26 mouse cellular contexts compared by ENCODE assay signal in genomic region chr4:101516434-101517168, GRCm38 (mm10). TPM values are rescaled to one million over a fixed set of nuclear protein-coding genes. Genes with fewer than 3 reads are reported as not detected.
DNase-seq lines count a peak whose midpoint lies in the region; TF ChIP-seq lines count a peak whose summit lies in the region.
"Had no signal": no experiment of that assay in that cellular context is flagged by ENCODE, and none has a peak within 500 bp of the region (broad histone marks: within the 10 kb centered on the region; RNA-seq: fewer than 3 reads in every experiment).

No protein-coding gene starts in this region.

- H3K9ac ChIP-seq in MEL (ENCODE audit: control insufficient read depth, low read depth, low read length, poor library complexity, severe bottlenecking): peak overlapping the region; percentile 65
- H3K9ac ChIP-seq: embryonic facial prominence, embryonic 12.5 days; hindbrain, embryonic 12.5 days; kidney, embryonic 15.5 days; limb, embryonic 13.5 days; liver, embryonic 13.5 days; midbrain, embryonic 13.5 days had no signal

- peak; percentile 38 for DNase-seq in left cerebral cortex, adult 11 months (ENCODE audit: low spot score)
- no peak for DNase-seq in left cerebral cortex, postnatal 4 days
- DNase-seq in 416B (ENCODE audit: low read depth): peak; percentile 10
- peak; percentile 90 for DNase-seq in MEL (ENCODE audit: low read depth, low spot score)
- no peak for DNase-seq in gastrocnemius, postnatal 14 days
- no peak for DNase-seq in thymus, adult 18-20 months
- DNase-seq: adrenal gland, postnatal 36 days; cerebellum, adult 11 months; cerebellum, postnatal 14 days; gastrocnemius, postnatal 25 days; heart, adult 2 months; kidney, adult 11 months; kidney, postnatal 36 days; liver, embryonic 13.5 days; lung, adult 2 months; retina, postnatal 1 day; spleen, adult 18-20 months; thymus, postnatal 36 days had no signal

- peak; percentile 76 to 82 for TF ChIP-seq EP300 in MEL (IDR thresholded peaks at IDR 0.05; ENCODE audit: low read depth in 1 of 2, low read length in 2 of 2)

- no peak for TF ChIP-seq POLR2A in MEL (IDR thresholded peaks at IDR 0.05; ENCODE audit: control insufficient read depth in 1 of 2, insufficient read depth in 1 of 2, low read depth in 1 of 2, low read length in 2 of 2, poor library complexity in 1 of 2)
- no peak for TF ChIP-seq POLR2A in myocyte (IDR thresholded peaks at IDR 0.05; ENCODE audit: insufficient read length, low read depth)

- H3K27ac ChIP-seq in MEL (ENCODE audit: control insufficient read depth, low read depth, low read length): peak overlapping the region; percentile 84
- H3K27ac ChIP-seq: embryonic facial prominence, embryonic 12.5 days; heart, adult 2 months; hindbrain, embryonic 12.5 days; kidney, embryonic 15.5 days; limb, embryonic 13.5 days; liver, embryonic 13.5 days; midbrain, embryonic 13.5 days had no signal

- peaks cover 5 to 13% of the 10 kb centered on the region in 2 experiments; a peak in 3 of 4 replicates for H3K4me1 ChIP-seq in MEL (ENCODE audit: control insufficient read depth in 1 of 2, insufficient read depth in 2 of 2, low read length in 2 of 2)
- H3K4me1 ChIP-seq: embryonic facial prominence, embryonic 12.5 days; hindbrain, embryonic 12.5 days; kidney, embryonic 15.5 days; limb, embryonic 13.5 days; liver, embryonic 13.5 days; megakaryocyte, embryonic 14.5 days; midbrain, embryonic 13.5 days had no signal

- no peak for TF ChIP-seq CTCF in MEL (IDR thresholded peaks at IDR 0.05 in 2 of 3, conservative IDR thresholded peaks at IDR 0.05 in 1 of 3; ENCODE audit: control insufficient read depth in 1 of 3, insufficient read depth in 1 of 3, low read depth in 2 of 3, low read length in 3 of 3, poor library complexity in 1 of 3, severe bottlenecking in 1 of 3)

- intact Hi-C loops in left cerebral cortex, postnatal 4 days (cut with DNase I): loop anchor here (10.0 kb wide), 1 partner anchor 98 kb away; no protein-coding TSS in a partner anchor
- intact Hi-C loops in gastrocnemius, postnatal 14 days (cut with DNase I; ENCODE audit: low total_unique reads): no loop called here

- H3K79me2 ChIP-seq in MEL (ENCODE audit: control insufficient read depth, insufficient read depth, low read length, poor library complexity) (peaks cover 33% of the 10 kb centered on the region), myocyte (ENCODE audit: control insufficient read depth, insufficient read depth) (no peaks in the 10 kb centered on the region)

- H3K4me3 ChIP-seq in MEL (ENCODE audit: control insufficient read depth in 1 of 2, insufficient read depth in 1 of 2, low read depth in 2 of 2, low read length in 2 of 2) (peak overlapping the region; percentile 56 to 62), myocyte (no peak overlapping the region)
- H3K4me3 ChIP-seq: embryonic facial prominence, embryonic 12.5 days; heart, adult 2 months; hindbrain, embryonic 12.5 days; kidney, embryonic 15.5 days; limb, embryonic 13.5 days; liver, embryonic 13.5 days; megakaryocyte, embryonic 14.5 days; midbrain, embryonic 13.5 days had no signal

- no peak for TF ChIP-seq RAD21 in MEL (IDR thresholded peaks at IDR 0.05; ENCODE audit: low read depth, low read length)

- H3K36me3 ChIP-seq in MEL (ENCODE audit: control insufficient read depth in 1 of 2, insufficient read depth in 2 of 2, low read length in 2 of 2) (peaks cover 0 to 9% of the 10 kb centered on the region in 2 experiments; a peak in 3 of 4 replicates), myocyte (ENCODE audit: control insufficient read depth, insufficient read depth) (no peaks in the 10 kb centered on the region)
- H3K36me3 ChIP-seq: embryonic facial prominence, embryonic 12.5 days; hindbrain, embryonic 12.5 days; kidney, embryonic 15.5 days; limb, embryonic 13.5 days; liver, embryonic 13.5 days; midbrain, embryonic 13.5 days had no signal

- H3K27me3 ChIP-seq in MEL (ENCODE audit: control insufficient read depth in 1 of 2, insufficient read depth in 2 of 2, low read length in 2 of 2) (no peaks in the 10 kb centered on the region), myocyte (ENCODE audit: control insufficient read depth, insufficient read depth, insufficient read length) (no peaks in the 10 kb centered on the region)
- H3K27me3 ChIP-seq: embryonic facial prominence, embryonic 12.5 days; hindbrain, embryonic 12.5 days; kidney, embryonic 15.5 days; limb, embryonic 13.5 days; liver, embryonic 13.5 days; megakaryocyte, embryonic 14.5 days; midbrain, embryonic 13.5 days had no signal

- no peak overlapping the region for H3ac ChIP-seq in myocyte (ENCODE audit: control insufficient read depth, insufficient read length)

- H3K4me2 ChIP-seq in myocyte (ENCODE audit: low read depth): peak overlapping the region; percentile 27
- H3K4me2 ChIP-seq: embryonic facial prominence, embryonic 12.5 days; hindbrain, embryonic 12.5 days; kidney, embryonic 15.5 days; limb, embryonic 13.5 days; liver, embryonic 13.5 days; midbrain, embryonic 13.5 days had no signal

- H3K9me3 ChIP-seq in MEL (replicated peaks; ENCODE audit: insufficient read depth, low read length): no peaks in the 10 kb centered on the region
- H3K9me3 ChIP-seq: embryonic facial prominence, embryonic 12.5 days; hindbrain, embryonic 12.5 days; kidney, embryonic 15.5 days; limb, embryonic 13.5 days; liver, embryonic 13.5 days; megakaryocyte, embryonic 14.5 days; midbrain, embryonic 13.5 days had no signal

TF ChIP-seq in MEL, 35 proteins besides CTCF, POLR2A, EP300 and RAD21 (continues in another document):
- peak; percentile 38; the same call in 1 of the 2 replicates for TF ChIP-seq MAX (IDR thresholded peaks at IDR 0.05; ENCODE audit: low read length)
- peak; percentile 100 for TF ChIP-seq JUND (IDR thresholded peaks at IDR 0.05; ENCODE audit: low read depth, low read length)
- TF ChIP-seq ZNF384 (IDR thresholded peaks at IDR 0.05; ENCODE audit: low read depth, low read length): no peak
- peak; percentile 86 for TF ChIP-seq TAL1 (IDR thresholded peaks at IDR 0.05; ENCODE audit: low read length)
- TF ChIP-seq KAT2A (conservative IDR thresholded peaks at IDR 0.05; ENCODE audit: low read depth, low read length): no peak
- no peak for TF ChIP-seq SMC3 (IDR thresholded peaks at IDR 0.05; ENCODE audit: low read depth, low read length)
- peak; percentile 48; the same call in 1 of the 2 replicates for TF ChIP-seq MEF2A (IDR thresholded peaks at IDR 0.05; ENCODE audit: extremely low read depth, insufficient replicate concordance, low read depth, low read length, poor library complexity, severe bottlenecking)
- no peak; the same call in 1 of the 2 replicates for TF ChIP-seq SIN3A (IDR thresholded peaks at IDR 0.05; ENCODE audit: low read length)
- TF ChIP-seq ZKSCAN1 (IDR thresholded peaks at IDR 0.05; ENCODE audit: low read depth, low read length): no peak
- no peak for TF ChIP-seq UBTF (IDR thresholded peaks at IDR 0.05; ENCODE audit: borderline replicate concordance, insufficient read depth, low read depth, low read length)
- TF ChIP-seq GATA1 (IDR thresholded peaks at IDR 0.05; ENCODE audit: low read depth, low read length): peak; percentile 72
- TF ChIP-seq ETS1 (IDR thresholded peaks at IDR 0.05; ENCODE audit: low read depth, low read length): peak; percentile 85
- TF ChIP-seq MAZ (IDR thresholded peaks at IDR 0.05; ENCODE audit: low read depth, low read length): 0 out of 2 replicates have a peak, but pooled peaks have one; percentile 35
- peak; percentile 24 for TF ChIP-seq MXI1 (IDR thresholded peaks at IDR 0.05; ENCODE audit: low read depth, low read length)
- peak; percentile 31; the same call in 1 of the 2 replicates for TF ChIP-seq GABPA (IDR thresholded peaks at IDR 0.05; ENCODE audit: low read depth, low read length)
- TF ChIP-seq ZC3H11A (IDR thresholded peaks at IDR 0.05; ENCODE audit: low read depth, low read length): no peak
- peak; percentile 55 for TF ChIP-seq NELFE (IDR thresholded peaks at IDR 0.05; ENCODE audit: low read depth, low read length)

TF ChIP-seq in myocyte, 11 proteins besides CTCF, POLR2A, EP300 and RAD21:
- TF ChIP-seq TCF12 (IDR thresholded peaks at IDR 0.05; ENCODE audit: insufficient read depth, poor library complexity, severe bottlenecking) (no peak), MAX (IDR thresholded peaks at IDR 0.05; ENCODE audit: low read depth) (no peak), MYOG (IDR thresholded peaks at IDR 0.05; ENCODE audit: control insufficient read depth in 1 of 3, insufficient read depth in 1 of 3, insufficient read length in 2 of 3, low read depth in 2 of 3) (peak in 2 of 3 experiments; percentile 15 to 46), REST (IDR thresholded peaks at IDR 0.05; ENCODE audit: insufficient read depth, insufficient read length) (no peak), E2F4 (IDR thresholded peaks at IDR 0.05; ENCODE audit: insufficient read depth) (no peak), TCF3 (IDR thresholded peaks at IDR 0.05; ENCODE audit: insufficient read length, low read depth) (no peak), POLR2AphosphoS2 (IDR thresholded peaks at IDR 0.05; ENCODE audit: insufficient read length, low read depth) (no peak), SRF (IDR thresholded peaks at IDR 0.05; ENCODE audit: control insufficient read depth, insufficient read length, low read depth) (no peak), USF1 (IDR thresholded peaks at IDR 0.05; ENCODE audit: low read depth) (no peak), MYOD1 (IDR thresholded peaks at IDR 0.05; ENCODE audit: control insufficient read depth in 1 of 3, insufficient read length in 2 of 3, low read depth in 2 of 3) (peak in 1 of 3 experiments; percentile 25)

RNA-seq across cellular contexts. Expression of gene Dnajc6, which starts 20.2 kb away (rescaled TPM):
- total RNA-seq in left cerebral cortex, postnatal 4 days (2021): 100 to 1,000 TPM; 176 to 180 TPM
- 20.2 and 26.4 TPM in 2 replicates for total RNA-seq in MEL (2012; rRNA removed)
- polyA plus RNA-seq in MEL (2012; ENCODE audit: insufficient read depth in 1 of 2, insufficient read length in 2 of 2, low read depth in 1 of 2, low replicate concordance in 2 of 2, missing spikeins in 1 of 2) (10 to 100 TPM in 1 of 2 experiments, not detected in 1; 15.0 TPM), myocyte (2012; fragmentation: generic; extraction: Trizol) (0.07 TPM)
- under 1 TPM; 0.62 to 0.64 TPM for total RNA-seq in gastrocnemius, postnatal 14 days (2021)
- total RNA-seq: monocyte, adult 5-6 weeks had no signal

Comparison
In these comparisons a context has a peak if more than half of its experiments do, and no peak if none do; other contexts are left out.
1. DNase-seq: peak in left cerebral cortex, adult 11 months (single experiment), 416B (single experiment) and MEL (single experiment); none in left cerebral cortex, postnatal 4 days (single experiment), gastrocnemius, postnatal 14 days (single experiment) and thymus, adult 18-20 months (0 of 2).
2. RNA of gene Dnajc6, which starts 20.2 kb away (total RNA-seq): 176 to 180 TPM in left cerebral cortex, postnatal 4 days and 20.2 to 26.4 TPM in MEL; 0.62 to 0.64 TPM in gastrocnemius, postnatal 14 days; every median in the first group is over 10 times any median in the second.